Mouse (Mus musculus) hindbrain, embryonic 11.5 days (tissue): ENCODE results near the gene Rasgrp4. TPM values are rescaled to one million over a fixed set of nuclear protein-coding genes. Genes with fewer than 3 reads are reported as not detected.
"Not testable (repeated sequence)": the region's sequence is repeated elsewhere in the genome, so short reads cannot be mapped to it uniquely, and the experiment has no call there.

Experiments
- ATAC-seq: fragments of 200-750 bp; cut with Nextera tagmentation; 2 replicates; pipeline ENCODE4 v1.8.0; 2017; ENCODE audit warnings: mild to moderate bottlenecking, moderate TSS enrichment, moderate library complexity; ENCODE audit not compliant: low FRiP score
- DNase-seq: peaks from one replicate; pipeline ENCODE4 v3.0.0-alpha.2; 2015; ENCODE audit warnings: low spot score
- H3K27ac ChIP-seq: fragments of 300-500 bp; sonication (generic); 2 replicates; pipeline ENCODE4 v1.5.1; 2014; ENCODE audit warnings: mild to moderate bottlenecking, low read depth, low read length
- H3K27me3 ChIP-seq: fragments of 300-500 bp; sonication (generic); 2 replicates; pipeline ENCODE4 v1.6.1; 2014; ENCODE audit warnings: mild to moderate bottlenecking, low read length, moderate library complexity, mixed read lengths; ENCODE audit not compliant: control insufficient read depth, insufficient read depth
- H3K36me3 ChIP-seq: fragments of 300-500 bp; sonication (generic); 2 replicates; pipeline ENCODE4 v1.6.1; 2014; ENCODE audit warnings: mild to moderate bottlenecking, low read length, moderate library complexity, mixed read lengths; ENCODE audit not compliant: control insufficient read depth, insufficient read depth
- H3K4me1 ChIP-seq: fragments of 300-500 bp; sonication (generic); replicated peaks from 2 replicates; pipeline ENCODE4 v1.6.1; 2014; ENCODE audit warnings: low read length, mixed read lengths; ENCODE audit not compliant: control insufficient read depth, insufficient read depth
- H3K4me2 ChIP-seq: fragments of 300-500 bp; sonication (generic); replicated peaks from 2 replicates; pipeline ENCODE4 v1.6.1; 2014; ENCODE audit warnings: mild to moderate bottlenecking, low read depth, low read length
- H3K4me3 ChIP-seq: fragments of 300-500 bp; sonication (generic); 2 replicates; pipeline ENCODE4 v1.5.1; 2014; ENCODE audit warnings: low read depth, low read length
- H3K9ac ChIP-seq: fragments of 300-500 bp; sonication (generic); 2 replicates; pipeline ENCODE4 v1.6.1; 2014; ENCODE audit warnings: low read depth, low read length
- H3K9me3 ChIP-seq: fragments of 300-500 bp; sonication (generic); 2 replicates; pipeline ENCODE4 v1.6.1; 2016; ENCODE audit warnings: low read length; ENCODE audit not compliant: control insufficient read depth
- WGBS: fragments of 180-500 bp; shearing (Covaris S2); extraction: QIAGEN DNeasy Blood & Tissue Kit; methylation state at CpG from one replicate; pipeline ENCODE4 v1.1.7; 2014; 5-methylcytosine and 5-hydroxymethylcytosine counted together
- polyA plus RNA-seq: library from polyadenylated mRNA; unstranded; fragments of >200 nt; fragmentation: Nextera tagmentation; extraction: Ambion mirVana; gene quantifications from 2 replicates; pipeline ENCODE4 v1.2.1, GENCODE M21; 2014

The Rasgrp4 gene
- polyA plus RNA-seq, 1 experiment from 2014 or later: 0.52 TPM

DNA sequence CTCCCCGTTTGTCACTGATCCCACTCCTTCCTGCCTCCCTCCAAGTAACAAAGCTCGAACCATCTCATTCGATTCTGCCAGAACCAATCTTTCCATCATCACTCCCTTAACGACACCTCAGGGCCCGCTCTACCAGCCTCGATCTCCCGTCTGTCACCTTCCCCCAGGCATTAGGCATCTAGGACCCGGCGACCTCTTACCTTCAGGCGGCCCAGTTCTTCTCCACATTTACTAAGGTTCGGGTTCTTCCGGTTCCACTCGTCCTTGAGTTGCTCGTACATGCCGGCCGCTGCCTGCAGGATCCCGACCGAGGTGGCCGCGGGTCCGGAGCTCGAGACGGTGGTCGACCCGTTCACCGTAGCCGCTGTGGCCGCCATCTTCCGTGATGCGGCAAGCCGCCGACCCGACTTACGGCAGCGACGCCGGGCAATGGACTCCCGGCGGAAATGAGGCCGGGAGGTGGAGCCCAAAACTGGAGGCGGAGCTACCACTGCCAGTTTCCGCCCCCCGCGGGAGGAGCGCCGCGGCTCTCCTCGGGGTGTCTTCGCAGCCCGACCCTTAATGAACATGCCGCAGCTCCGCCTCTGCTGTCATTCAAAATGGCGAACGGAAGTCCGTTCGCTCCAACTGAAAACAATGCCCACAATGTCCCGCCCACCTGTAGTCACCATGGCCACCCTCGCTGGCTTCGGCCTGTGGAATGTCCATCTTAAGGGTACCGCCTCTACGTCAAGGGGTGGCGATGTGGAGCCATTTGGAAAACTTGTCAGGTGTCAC, 45.6 kb downstream of the Rasgrp4 start, which contains the start of gene Psmd8:
Gene Psmd8, minus strand, starts transcription at position 625 of the 777 bp plus-strand sequence.
- H3K4me2 ChIP-seq: peak within 1 kb of the TSS; percentile 80
- under 1% methylated on average over 62 of the region's 62 CpGs for WGBS
- H3K9ac ChIP-seq: peak within 1 kb of the TSS; percentile 84
- H3K27ac ChIP-seq: peak within 1 kb of the TSS; percentile 58; the same call in 1 of the 2 replicates
- H3K4me1 ChIP-seq: peaks cover 6% of the 10 kb centered on the region; the same call in 1 of the 2 replicates
- DNase-seq (peak; percentile 96), ATAC-seq (peak; percentile 96)
- no peaks in the 10 kb centered on the region for H3K27me3 ChIP-seq
- no peaks in the 10 kb centered on the region for H3K9me3 ChIP-seq
- peak within 1 kb of the TSS; percentile 89 for H3K4me3 ChIP-seq
- H3K36me3 ChIP-seq: no peaks in the 10 kb centered on the region

DNA sequence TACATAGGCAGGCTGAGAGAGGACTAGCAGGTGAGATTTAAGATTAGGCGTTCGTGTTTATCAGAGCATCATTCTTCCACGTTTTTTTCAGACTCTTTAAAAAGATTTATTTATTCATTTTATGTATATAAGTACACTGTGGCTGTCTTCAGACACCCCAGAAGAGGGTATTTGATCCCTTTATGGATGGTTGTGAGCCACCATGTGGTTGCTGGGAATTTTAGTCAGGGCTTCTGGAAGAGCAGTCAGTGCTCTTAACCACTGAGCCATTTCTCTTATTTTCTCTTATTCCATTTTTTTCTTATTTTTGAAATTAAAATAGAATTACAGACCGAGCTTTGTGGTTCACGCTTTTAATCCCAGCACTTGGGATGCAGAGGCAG, 46.2 kb downstream of the Rasgrp4 start:
- Histone ChIP-seq H3K9ac (no peak overlapping the region), H3K9me3 (no peaks in the 10 kb centered on the region), H3K27me3 (no peaks in the 10 kb centered on the region), H3K4me1 (peaks cover 6% of the 10 kb centered on the region; the same call in 1 of the 2 replicates), H3K4me3 (peak overlapping the region; percentile 89), H3K27ac (no peak overlapping the region), H3K36me3 (no peaks in the 10 kb centered on the region), H3K4me2 (peak overlapping the region; percentile 80)
- ATAC-seq (peak; percentile 52), DNase-seq (no peak)
- 42% methylated on average over 5 of the region's 5 CpGs for WGBS

DNA sequence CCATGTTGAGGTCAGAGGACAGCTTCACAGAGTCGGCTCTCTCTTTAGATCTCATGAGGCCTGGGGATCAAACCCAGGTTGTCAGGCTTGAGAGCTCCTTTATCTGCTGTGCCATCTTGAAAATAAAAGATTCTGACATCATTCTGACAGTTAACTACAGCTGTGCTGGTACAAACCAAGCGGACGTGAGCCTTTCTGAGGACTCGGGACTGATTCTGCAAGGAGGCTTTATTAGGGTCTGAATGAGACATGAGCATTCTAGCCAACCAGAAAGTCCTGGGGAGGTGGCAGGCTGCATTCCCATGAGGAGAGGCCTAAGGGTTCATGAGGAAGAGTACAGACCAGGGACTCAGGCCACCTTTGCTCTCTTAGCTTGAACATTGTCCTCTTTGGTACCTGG, 46.7 kb downstream of the Rasgrp4 start:
- 90% methylated on average over 4 of the region's 4 CpGs for WGBS
- not testable (repeated sequence) for H3K27ac ChIP-seq, H3K27me3 ChIP-seq, H3K4me3 ChIP-seq, ATAC-seq, H3K4me2 ChIP-seq, H3K9ac ChIP-seq, DNase-seq, H3K36me3 ChIP-seq, H3K4me1 ChIP-seq, H3K9me3 ChIP-seq

DNA sequence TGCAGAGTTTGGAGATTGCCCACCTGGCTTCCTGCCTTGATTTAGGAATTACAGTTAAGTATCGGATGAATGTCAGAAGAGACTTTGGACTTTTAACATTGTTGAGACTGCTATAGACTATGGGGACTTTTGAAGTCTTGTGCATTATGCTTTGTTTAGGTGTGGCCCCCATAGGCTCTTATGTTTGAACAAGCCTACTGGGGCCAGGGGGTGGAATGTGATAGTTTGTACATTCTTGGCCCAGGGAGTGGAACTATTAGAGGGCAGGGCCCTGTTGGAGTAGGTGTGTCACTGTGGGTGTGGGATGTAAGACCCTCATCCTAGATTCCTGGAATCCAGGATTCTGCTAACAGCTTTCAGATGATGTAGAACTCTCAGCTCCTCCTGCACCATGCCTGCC, 59.6 kb downstream of the Rasgrp4 start:
- not testable (repeated sequence) for H3K27me3 ChIP-seq, H3K4me3 ChIP-seq, H3K4me1 ChIP-seq, H3K27ac ChIP-seq, DNase-seq, H3K9me3 ChIP-seq, ATAC-seq, H3K4me2 ChIP-seq, H3K36me3 ChIP-seq, H3K9ac ChIP-seq
- 86% methylated on average over 1 of the region's 1 CpGs for WGBS

DNA sequence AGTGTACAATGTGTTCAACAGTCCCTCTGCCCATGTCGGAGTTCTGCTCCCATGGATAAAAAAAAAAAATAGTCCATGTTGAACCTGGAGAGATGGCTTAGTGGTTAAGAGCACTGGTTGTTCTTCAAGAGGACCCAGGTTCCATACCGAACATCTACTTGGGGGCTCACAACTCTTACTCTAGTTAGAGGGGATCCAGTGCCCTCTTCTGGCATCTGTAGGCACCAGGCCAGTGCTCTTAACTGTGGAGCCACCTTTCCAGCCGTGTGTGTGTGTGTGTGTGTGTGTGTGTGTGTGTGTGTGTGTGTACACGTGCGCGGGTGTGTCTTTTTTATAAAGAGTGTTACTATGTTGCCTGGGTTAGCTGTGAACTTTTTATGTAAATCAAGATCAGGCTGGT, 67.9 kb downstream of the Rasgrp4 start:
- no peak overlapping the region for H3K4me3 ChIP-seq
- H3K4me2 ChIP-seq: no peak overlapping the region
- H3K4me1 ChIP-seq: no peaks in the 10 kb centered on the region
- H3K9me3 ChIP-seq: no peaks in the 10 kb centered on the region
- H3K9ac ChIP-seq: no peak overlapping the region
- H3K27ac ChIP-seq: no peak overlapping the region
- ATAC-seq (no peak), DNase-seq (no peak)
- H3K36me3 ChIP-seq: no peaks in the 10 kb centered on the region
- WGBS: 89% methylated on average over 6 of the region's 6 CpGs
- H3K27me3 ChIP-seq: no peaks in the 10 kb centered on the region

Other genes with a start within 250 kb of the Rasgrp4 start
- 134 and 157 TPM in 2 replicates for gene Actn4, start 172.5 kb upstream of the Rasgrp4 start, polyA plus RNA-seq
- gene Eif3k, start 153.0 kb upstream of the Rasgrp4 start, polyA plus RNA-seq: 389 and 409 TPM in 2 replicates
- gene Map4k1, start 152.8 kb upstream of the Rasgrp4 start, polyA plus RNA-seq: 4.3 and 5.0 TPM in 2 replicates
- 1.1 and 1.5 TPM in 2 replicates for gene Ryr1, start 9.7 kb upstream of the Rasgrp4 start, polyA plus RNA-seq
- gene Fam98c, start 21.4 kb downstream of the Rasgrp4 start, polyA plus RNA-seq: 14.8 and 16.5 TPM in 2 replicates
- gene Ggn, start 35.4 kb downstream of the Rasgrp4 start, polyA plus RNA-seq: 0.45 and 0.69 TPM in 2 replicates
- 4.6 and 6.5 TPM in 2 replicates for gene Spred3, start 35.6 kb downstream of the Rasgrp4 start, polyA plus RNA-seq
- gene Psmd8, start 45.9 kb downstream of the Rasgrp4 start, polyA plus RNA-seq: 338 and 343 TPM in 2 replicates
- gene Catsperg1, start 79.2 kb downstream of the Rasgrp4 start, polyA plus RNA-seq: 0.51 and 0.59 TPM in 2 replicates
- 0.32 TPM in 2 replicates for gene Kcnk6, start 97.7 kb downstream of the Rasgrp4 start, polyA plus RNA-seq
- 88.4 and 91.8 TPM in 2 replicates for gene Yif1b, start 103.5 kb downstream of the Rasgrp4 start, polyA plus RNA-seq
- gene 2200002D01Rik, start 113.6 kb downstream of the Rasgrp4 start, polyA plus RNA-seq: 2.5 and 2.7 TPM in 2 replicates
- gene Spint2, start 147.1 kb downstream of the Rasgrp4 start, polyA plus RNA-seq: 37.5 and 43.4 TPM in 2 replicates
- 33.9 and 37.0 TPM in 2 replicates for gene Ppp1r14a, start 154.5 kb downstream of the Rasgrp4 start, polyA plus RNA-seq
- gene Dpf1, start 169.1 kb downstream of the Rasgrp4 start, polyA plus RNA-seq: 60.9 and 73.6 TPM in 2 replicates